Mouse (Mus musculus): ENCODE results near the gene Nrp2.

Nrp2 gene

GRCm38 (mm10) chr1:62703158-62704116 is at the start of gene Nrp2:
Gene Nrp2 (plus strand): TSS chr1:62703285.
- DNase-seq = peak; percentile 64

DNA sequence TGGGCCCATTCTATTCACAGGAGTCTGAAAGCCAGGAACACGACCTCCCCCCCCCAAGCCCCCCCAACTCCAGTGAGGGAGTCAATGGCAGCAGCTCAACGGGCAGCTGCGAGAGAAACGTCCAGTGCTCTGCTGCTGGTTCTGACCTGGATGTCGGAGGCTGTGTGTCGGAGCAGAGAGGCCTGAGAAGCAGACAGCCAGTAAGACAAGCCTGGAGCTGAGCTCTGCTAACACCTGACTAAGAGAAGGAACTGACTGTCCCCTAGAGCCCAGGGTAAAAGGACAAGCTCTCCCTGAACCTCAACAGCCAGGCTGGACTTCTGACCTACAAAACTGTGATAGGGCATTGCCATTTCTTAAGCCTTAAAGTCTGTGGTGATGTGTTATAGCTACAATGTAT is 48.6 kb upstream of the Nrp2 start:
- DNase-seq = no peak

DNA sequence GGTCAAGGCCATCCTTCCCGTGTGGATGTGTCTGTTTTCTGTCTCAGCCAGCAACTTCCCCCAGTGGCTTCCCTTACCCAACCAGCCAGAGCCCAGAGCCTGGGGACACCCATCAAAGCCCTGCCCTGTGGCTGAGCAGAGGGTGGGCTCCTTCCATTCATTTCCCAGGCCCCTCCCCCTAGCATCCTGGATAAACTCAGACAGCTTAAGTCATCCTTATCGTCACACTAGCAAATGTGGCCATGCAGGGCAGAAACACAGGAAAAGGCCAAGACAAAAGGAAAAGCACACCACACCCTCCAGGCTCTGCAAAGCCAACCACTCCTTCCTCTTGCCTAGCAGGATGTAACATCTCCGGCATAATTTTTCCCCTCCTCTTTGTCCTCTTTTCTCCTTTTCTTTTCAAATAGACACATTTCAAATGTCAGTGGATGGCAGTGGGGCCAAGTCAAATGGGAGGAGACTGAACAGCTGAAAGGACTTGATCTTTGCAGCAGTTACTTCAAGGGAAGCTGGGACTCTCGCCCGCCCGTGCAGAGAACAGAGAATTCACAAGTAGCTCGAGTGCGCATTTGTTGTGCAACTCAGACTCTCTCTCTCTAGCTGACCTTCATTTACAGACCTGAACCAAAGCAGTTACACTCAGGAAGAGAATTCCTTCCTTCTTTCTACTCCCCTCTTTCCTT is 38.0 kb upstream of the Nrp2 start:
- DNase-seq = peak; percentile 13

DNA sequence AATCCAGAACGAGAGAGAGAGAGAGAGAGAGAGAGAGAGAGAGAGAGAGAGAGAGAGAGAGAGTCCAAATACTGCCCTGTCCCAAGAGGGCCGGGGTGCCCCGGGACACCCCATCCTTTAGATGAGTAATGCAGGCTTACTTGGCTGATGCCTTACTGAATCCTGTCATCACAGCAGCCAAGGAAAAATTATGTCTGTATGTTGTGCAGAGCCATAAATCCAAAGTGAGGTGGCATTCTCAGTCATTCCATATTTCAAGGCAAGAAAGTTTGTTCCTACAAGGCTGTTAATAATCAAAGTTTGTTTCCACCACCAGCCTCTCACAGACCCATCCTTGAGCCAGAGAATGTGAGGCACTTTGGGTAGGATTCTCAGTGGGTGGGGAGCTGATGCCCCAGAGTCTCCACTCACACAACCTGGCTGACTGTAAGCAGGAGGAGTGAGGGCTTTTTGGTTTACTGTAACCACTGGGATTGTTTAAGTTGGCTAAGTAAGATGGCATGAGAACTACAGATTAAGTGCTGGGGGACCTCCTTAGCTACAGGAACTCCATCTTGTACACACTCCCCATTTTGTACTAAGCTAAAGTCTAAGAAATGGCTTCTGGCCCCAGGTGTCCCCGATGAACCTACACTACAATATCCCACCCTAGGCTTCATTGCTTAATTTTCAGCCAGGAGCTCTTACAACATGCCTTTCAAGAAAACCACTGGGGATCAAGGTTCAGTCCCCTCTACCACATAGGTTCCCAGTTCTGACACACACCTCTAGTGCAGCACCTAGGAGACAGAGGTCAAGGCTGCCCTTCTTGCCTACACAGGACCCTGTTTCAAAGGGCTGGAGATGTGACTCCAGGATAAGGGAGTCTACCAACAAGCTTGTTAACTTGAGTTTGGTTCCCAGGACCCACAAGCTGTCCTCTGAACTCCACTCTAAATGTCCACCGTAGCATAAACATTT is 37.0 kb upstream of the Nrp2 start:
- DNase-seq = no peak

GRCm38 (mm10) chr1:62666780-62667179 is 36.3 kb upstream of the Nrp2 start:
- DNase-seq = no peak

GRCm38 (mm10) chr1:62678611-62679344 is 24.3 kb upstream of the Nrp2 start:
- DNase-seq = no peak

DNA sequence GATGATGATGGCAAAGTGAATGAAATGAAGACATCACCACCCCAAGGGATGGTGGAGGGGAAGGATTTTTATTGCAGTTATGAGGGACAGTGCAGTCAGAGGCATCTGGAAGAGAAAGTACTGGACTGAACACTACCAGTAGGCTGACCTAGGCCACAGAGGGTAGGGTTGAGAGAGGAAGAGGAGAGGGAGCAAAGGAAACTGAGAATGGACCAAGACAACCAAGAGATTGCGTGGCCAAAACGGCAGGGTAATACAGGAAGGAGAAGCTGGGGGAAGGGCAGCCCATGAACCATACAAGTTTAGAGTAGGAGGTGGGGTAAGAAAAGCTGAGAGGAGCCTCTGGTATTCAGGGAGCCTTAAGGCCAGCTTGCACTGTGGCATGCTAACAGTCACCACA is 23.6 kb upstream of the Nrp2 start:
- DNase-seq = no peak

DNA sequence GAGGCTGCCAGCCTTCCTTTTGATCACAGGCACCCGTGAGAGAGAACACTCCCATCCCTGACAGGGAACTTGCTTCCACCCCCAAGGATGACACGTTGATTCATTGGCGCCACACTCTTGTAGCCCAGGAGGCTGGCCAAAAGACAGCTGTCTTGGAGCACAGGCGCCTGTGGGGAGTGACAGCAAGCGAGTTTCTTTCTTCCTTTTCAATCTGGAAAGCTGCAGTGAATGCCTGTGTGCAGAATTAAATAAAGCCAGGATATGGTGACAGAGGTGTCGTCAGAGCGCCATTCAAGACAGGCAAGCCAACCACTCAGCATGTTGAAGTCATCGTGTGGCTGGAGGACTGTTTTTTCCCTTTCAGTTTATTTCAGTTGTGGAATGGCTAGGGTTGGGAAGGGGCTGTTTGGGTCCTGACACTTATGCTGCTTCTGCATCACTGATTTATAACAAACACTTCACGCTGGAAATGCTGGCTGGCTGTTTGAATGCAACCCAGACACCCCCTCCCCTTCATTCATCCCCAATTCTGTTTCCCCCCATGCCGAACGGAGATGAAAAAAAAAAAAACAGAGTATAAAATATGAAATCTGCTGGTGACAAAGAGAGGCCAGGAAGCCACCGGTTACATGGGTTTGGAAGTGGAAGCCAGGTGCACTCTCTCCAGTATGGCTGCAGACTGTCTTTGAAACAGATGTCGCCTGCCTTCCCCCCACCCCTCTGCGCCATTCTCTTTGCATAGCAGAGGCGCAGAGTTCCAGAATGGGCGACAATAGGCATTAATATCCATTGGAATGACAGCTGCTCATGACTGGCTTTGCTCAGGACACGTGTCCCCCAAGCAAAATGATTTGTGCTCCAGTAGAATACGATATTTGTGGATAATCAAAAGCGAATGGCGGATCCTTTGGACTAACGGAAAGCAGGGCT is 20.4 kb upstream of the Nrp2 start:
- no peak for DNase-seq

- DNase-seq = no peak
These were observed 19.6 kb upstream of the Nrp2 start for GRCm38 (mm10) chr1:62683498-62683897.

DNA sequence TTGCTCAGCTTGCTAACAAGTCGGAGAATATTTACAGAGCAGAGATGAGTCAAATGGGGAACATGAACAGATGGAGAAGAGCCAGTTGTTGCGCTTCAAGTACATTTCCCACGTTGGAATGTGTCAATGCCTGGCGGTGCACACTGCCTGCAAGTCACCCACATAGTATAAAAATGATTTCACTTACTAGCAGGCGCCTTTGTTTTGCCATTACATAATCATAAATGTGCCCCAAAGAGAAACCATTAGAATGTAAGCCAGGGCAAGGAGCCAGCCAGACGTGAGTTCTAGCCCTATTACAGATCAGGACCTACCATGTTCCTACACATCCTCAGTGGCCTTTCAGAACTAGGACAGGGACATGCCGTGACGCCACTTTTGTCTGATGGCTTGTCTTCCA is 15.6 kb upstream of the Nrp2 start:
- no peak for DNase-seq

- DNase-seq = no peak
These were observed 11.9 kb upstream of the Nrp2 start for GRCm38 (mm10) chr1:62691175-62691574.

DNA sequence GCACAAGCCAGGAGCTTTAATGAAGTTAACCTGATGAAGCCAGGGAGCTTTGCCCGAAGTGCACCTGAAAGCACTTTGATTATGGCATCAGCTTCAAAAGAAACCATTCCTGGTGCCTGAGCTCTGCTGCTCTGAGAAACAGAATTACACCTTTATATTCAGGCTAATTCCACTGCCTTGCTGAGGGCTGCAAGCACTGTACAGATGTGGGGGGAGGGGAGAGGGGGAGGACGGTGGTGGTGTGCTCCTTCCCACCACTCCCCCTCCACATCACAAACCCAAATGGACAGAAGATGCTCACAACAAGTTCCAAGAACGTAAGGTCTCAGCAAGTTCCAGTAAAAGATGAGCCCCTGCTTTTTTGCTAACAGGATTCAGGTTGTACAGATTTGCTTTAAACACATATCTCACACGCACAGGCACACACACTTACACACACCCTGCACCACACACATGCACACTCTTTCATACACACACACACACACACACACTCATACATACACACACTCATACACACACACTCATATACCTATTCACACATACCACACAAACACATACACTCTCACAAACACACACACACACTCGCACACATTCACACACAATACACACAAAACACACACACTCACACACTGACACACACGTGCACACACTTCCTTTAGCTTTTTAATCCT is 6.6 kb upstream of the Nrp2 start:
- no peak for DNase-seq

DNA sequence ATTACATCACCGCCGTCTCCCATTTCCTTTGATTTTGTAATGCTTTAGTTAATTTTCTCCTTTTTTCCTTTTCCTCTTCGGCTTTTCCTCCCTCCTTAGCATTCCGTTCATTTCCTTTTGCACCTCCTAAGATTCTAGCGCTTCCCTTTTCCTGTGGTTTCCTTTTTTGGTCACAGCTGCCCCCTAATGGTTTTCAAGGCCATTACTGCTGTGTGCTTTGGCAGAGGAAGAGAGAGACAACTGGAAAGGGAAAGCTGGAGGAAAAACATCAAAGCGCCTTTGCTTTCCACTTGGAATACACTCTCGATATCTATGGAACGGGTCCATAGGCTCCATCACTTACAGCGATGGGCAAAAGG is 6.1 kb upstream of the Nrp2 start:
- no peak for DNase-seq

GRCm38 (mm10) chr1:62697353-62697752 is 5.7 kb upstream of the Nrp2 start:
- no peak for DNase-seq

DNA sequence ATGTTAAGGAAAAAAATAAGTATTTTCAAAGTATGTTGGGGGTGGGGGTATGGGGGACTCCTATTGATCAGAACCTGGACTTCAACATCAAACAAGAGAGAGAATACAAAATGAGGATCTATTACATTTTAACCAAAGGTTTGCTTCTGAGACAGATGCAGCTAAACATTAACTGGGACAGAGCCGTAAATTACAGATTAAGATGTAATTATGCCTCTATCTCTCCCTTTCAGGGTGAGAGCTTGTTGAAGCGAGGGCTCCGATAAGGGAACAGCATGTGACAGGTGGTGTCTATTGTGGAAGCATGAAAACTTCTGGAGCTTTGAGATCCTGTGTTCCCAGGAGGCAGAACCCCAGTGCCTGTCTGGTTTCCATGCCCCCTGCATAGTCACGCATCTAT is 3.3 kb upstream of the Nrp2 start:
- no peak for DNase-seq

GRCm38 (mm10) chr1:62701065-62701921 is 1.8 kb upstream of the Nrp2 start:
- peak; percentile 77 for DNase-seq

DNA sequence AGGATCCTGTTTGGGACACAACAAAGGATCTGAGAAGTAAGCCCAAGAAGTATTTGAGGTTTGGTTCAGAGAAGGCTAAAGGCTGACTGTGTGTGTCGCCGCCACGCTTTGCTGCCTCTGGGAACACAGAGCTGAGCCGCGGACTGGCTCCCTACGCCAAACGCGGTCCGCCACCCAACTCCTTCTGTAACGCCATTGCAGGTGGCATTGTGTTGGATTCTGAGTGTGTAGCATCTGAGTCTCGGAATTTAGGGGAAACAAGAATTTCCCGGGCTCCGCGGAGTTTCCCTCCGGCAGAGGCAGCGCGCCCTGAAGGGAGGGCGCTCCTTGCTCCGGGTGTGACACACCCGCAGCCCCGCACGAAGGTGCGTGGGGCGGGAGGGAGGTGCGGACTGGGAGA is 342 bp upstream of the Nrp2 start:
- DNase-seq = peak; percentile 27

DNA sequence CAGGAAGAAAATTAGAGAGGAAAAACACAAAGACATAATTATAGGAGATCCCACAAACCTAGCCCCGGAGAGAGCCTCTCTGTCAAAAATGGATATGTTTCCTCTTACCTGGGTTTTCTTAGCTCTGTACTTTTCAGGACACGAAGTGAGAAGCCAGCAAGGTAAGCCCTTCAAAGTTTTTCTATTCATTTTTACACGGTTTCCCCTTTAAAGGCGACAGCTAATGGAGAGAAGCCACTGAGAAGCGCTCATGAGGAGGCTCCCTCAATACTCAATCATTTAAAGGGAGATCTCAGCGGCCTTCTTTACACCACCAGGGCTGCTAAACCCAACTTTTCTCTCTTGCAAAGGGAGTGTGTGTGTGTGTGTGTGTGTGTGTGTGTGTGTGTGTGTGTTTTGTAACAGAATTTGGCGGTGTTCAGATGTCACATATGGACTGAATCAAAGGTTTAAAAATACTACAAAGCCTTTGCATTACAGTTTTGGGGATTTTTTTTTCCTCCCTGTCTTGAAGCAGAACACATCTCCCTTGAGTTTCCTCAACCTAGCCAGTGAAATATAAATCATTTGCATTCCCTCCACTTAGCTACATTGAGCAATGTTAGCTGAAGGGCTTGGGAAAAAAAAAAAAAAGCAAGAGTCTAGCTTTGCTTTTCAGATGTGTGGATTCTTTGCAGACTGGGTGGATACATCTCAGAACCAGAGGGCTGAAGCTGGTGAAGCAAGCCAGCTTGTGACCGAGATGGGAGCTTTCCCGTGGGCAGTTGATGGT is 1.2 kb downstream of the Nrp2 start:
- DNase-seq = no peak
